Mouse (Mus musculus) myocyte (in vitro differentiated cells): Measurements from ENCODE around the gene Prkd1. TPM values are rescaled to one million over a fixed set of nuclear protein-coding genes. Genes with fewer than 3 reads are reported as not detected.

Experiments
- H3K27me3 ChIP-seq: one replicate; pipeline ENCODE4 v1.6.1; 2011; ENCODE audit not compliant: control insufficient read depth, insufficient read depth, insufficient read length
- H3K36me3 ChIP-seq: one replicate; pipeline ENCODE4 v1.6.1; 2011; ENCODE audit not compliant: control insufficient read depth, insufficient read depth
- H3K4me2 ChIP-seq: one replicate; pipeline ENCODE4 v1.6.1; 2011; ENCODE audit warnings: low read depth, control low read depth
- H3K4me3 ChIP-seq: one replicate; pipeline ENCODE4 v1.5.1; 2011; ENCODE audit warnings: mild to moderate bottlenecking, control low read depth, moderate library complexity
- H3K79me2 ChIP-seq: one replicate; pipeline ENCODE4 v1.6.1; 2011; ENCODE audit not compliant: control insufficient read depth, insufficient read depth
- H3ac ChIP-seq: one replicate; pipeline ENCODE4 v1.6.1; 2011; ENCODE audit not compliant: control insufficient read depth, insufficient read length
- CEBPB ChIP-seq: IDR thresholded peaks from 2 replicates; pipeline ENCODE4 v1.6.1; 2011; ENCODE audit warnings: mild to moderate bottlenecking, moderate library complexity; ENCODE audit not compliant: poor library complexity, insufficient read depth, severe bottlenecking
- E2F4 ChIP-seq: IDR thresholded peaks from one replicate; pipeline ENCODE4 v1.6.1; 2011; ENCODE audit warnings: mild to moderate bottlenecking, control low read depth, moderate library complexity; ENCODE audit not compliant: insufficient read depth
- MAX ChIP-seq: IDR thresholded peaks from one replicate; pipeline ENCODE4 v1.6.1; 2011; ENCODE audit warnings: low read depth, mild to moderate bottlenecking, control low read depth
- MYOD1 ChIP-seq, 3 experiments: IDR thresholded peaks; one replicate each; pipeline ENCODE4 v1.6.1; 2011; ENCODE audit warnings: control low read depth in 2 of 3, low read depth in 2 of 3, mild to moderate bottlenecking in 2 of 3, moderate library complexity in 1 of 3; ENCODE audit not compliant: insufficient read length in 2 of 3, control insufficient read depth in 1 of 3
- MYOG ChIP-seq, 3 experiments: IDR thresholded peaks; one replicate each; pipeline ENCODE4 v1.6.1; 2011; ENCODE audit warnings: control low read depth in 2 of 3, low read depth in 2 of 3, mild to moderate bottlenecking in 2 of 3; ENCODE audit not compliant: insufficient read length in 2 of 3, control insufficient read depth in 1 of 3, insufficient read depth in 1 of 3
- POLR2A ChIP-seq: IDR thresholded peaks from one replicate; pipeline ENCODE4 v1.6.1; 2011; ENCODE audit warnings: low read depth, mild to moderate bottlenecking, control low read depth, moderate library complexity; ENCODE audit not compliant: insufficient read length
- POLR2AphosphoS2 ChIP-seq: IDR thresholded peaks from one replicate; pipeline ENCODE4 v1.6.1; 2011; ENCODE audit warnings: low read depth, control low read depth; ENCODE audit not compliant: insufficient read length
- REST ChIP-seq: IDR thresholded peaks from one replicate; pipeline ENCODE4 v1.6.1; 2011; ENCODE audit warnings: mild to moderate bottlenecking, control low read depth, moderate library complexity; ENCODE audit not compliant: insufficient read depth, insufficient read length
- SRF ChIP-seq: IDR thresholded peaks from one replicate; pipeline ENCODE4 v1.6.1; 2011; ENCODE audit warnings: low read depth; ENCODE audit not compliant: control insufficient read depth, insufficient read length
- TCF12 ChIP-seq: IDR thresholded peaks from one replicate; pipeline ENCODE4 v1.6.1; 2011; ENCODE audit warnings: mild to moderate bottlenecking, control low read depth; ENCODE audit not compliant: poor library complexity, insufficient read depth, severe bottlenecking
- TCF3 ChIP-seq: IDR thresholded peaks from one replicate; pipeline ENCODE4 v1.6.1; 2011; ENCODE audit warnings: low read depth, control low read depth; ENCODE audit not compliant: insufficient read length
- USF1 ChIP-seq: IDR thresholded peaks from one replicate; pipeline ENCODE4 v1.6.1; 2011; ENCODE audit warnings: low read depth, mild to moderate bottlenecking, control low read depth, moderate library complexity
- polyA plus RNA-seq: library from polyadenylated mRNA; unstranded; fragments of >200 nt; fragmentation: generic; extraction: Trizol; gene quantifications from one replicate; pipeline ENCODE4 v1.2.1, GENCODE M21; 2012; ENCODE audit warnings: missing spikeins

Prkd1 gene
- polyA plus RNA-seq, 1 experiment = 0.28 TPM

DNA sequence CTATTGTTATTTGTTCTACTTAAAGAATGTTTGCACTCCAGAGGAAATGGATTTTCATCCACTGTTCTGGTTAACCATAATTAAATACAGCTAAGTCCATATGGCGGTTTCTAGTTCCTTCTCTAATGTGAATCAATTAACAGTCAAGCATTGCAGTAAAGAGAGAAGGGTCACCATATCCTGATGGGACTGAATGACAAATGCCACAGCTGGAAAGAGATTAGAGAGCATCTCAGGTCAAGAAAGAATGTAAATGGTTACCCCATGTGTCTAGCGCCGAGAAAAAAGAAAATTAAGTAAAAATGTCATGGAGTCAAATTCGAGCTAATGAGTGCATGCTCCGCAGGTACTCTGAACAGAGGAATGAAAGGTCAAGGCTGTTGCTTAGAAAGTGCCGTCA is 212.2 kb downstream of the Prkd1 start:
- Histone ChIP-seq H3ac (no peak overlapping the region), H3K4me3 (no peak overlapping the region), H3K4me2 (no peak overlapping the region), H3K79me2 (no peaks in the 10 kb centered on the region), H3K27me3 (no peaks in the 10 kb centered on the region), H3K36me3 (no peaks in the 10 kb centered on the region)
- TF ChIP-seq TCF12 = no peak
- TF ChIP-seq MYOG (IDR thresholded peaks at IDR 0.05; ENCODE audit: control insufficient read depth in 1 of 3, insufficient read depth in 1 of 3, insufficient read length in 2 of 3, low read depth in 2 of 3) = no peak
- TF ChIP-seq MAX = no peak
- no peak for TF ChIP-seq SRF
- no peak for TF ChIP-seq TCF3
- no peak for TF ChIP-seq E2F4
- TF ChIP-seq CEBPB = no peak
- no peak for TF ChIP-seq USF1
- TF ChIP-seq POLR2AphosphoS2 = no peak
- no peak for TF ChIP-seq MYOD1 (IDR thresholded peaks at IDR 0.05; ENCODE audit: control insufficient read depth in 1 of 3, insufficient read length in 2 of 3, low read depth in 2 of 3)
- no peak for TF ChIP-seq REST
- TF ChIP-seq POLR2A = no peak

DNA sequence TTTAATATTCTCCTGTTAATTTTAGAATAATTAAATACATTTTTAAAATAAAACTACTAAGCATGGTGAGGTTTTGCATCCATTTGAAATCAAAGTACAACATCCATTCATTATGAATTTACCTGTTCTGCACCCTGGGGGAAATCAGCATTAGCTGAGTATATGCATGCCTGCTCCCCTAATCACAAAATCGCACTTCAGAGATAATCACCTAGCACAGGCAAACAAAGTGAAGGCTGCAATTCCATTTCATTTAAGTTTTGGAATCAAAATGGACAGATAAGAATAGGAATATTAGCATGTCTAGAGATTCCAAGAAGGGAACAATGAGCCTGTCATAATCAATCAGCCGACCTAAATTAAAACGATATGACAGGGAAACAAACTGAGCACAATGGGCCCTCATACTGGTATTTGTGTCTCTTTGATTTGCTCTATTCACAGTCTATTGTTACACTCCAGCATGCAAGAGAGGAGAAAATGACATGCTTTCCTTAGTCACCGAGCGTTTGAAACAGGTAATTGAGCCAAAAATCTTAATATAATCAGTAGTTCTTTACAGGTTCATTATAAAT is 218.7 kb downstream of the Prkd1 start:
- H3K36me3 ChIP-seq = no peaks in the 10 kb centered on the region
- no peaks in the 10 kb centered on the region for H3K79me2 ChIP-seq
- TF ChIP-seq MYOD1 (IDR thresholded peaks at IDR 0.05; ENCODE audit: control insufficient read depth in 1 of 3, insufficient read length in 2 of 3, low read depth in 2 of 3) = no peak
- no peak overlapping the region for H3K4me3 ChIP-seq
- no peak overlapping the region for H3K4me2 ChIP-seq
- H3ac ChIP-seq = no peak overlapping the region
- no peaks in the 10 kb centered on the region for H3K27me3 ChIP-seq

DNA sequence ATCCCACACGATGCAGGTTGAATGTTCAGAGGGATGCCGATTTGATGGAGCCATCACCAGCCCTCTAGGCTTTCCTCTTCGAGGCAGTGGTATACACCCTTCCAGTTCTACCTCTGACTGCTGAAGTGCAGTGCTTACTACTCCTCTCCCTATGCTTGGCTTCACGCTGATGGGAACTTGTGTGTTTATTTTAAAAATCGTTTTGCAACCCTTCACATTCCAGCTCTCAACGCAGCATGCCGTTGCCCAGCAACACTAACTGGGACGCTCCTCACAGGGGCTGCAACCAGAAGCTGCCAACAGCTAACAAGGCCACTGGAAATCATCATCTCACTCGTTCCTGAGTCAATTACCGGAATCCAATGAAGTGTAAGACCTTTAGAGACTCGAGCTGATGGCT is 296.5 kb downstream of the Prkd1 start:
- Histone ChIP-seq H3K27me3 (no peaks in the 10 kb centered on the region), H3K4me3 (no peak overlapping the region), H3K36me3 (no peaks in the 10 kb centered on the region), H3K4me2 (no peak overlapping the region), H3ac (no peak overlapping the region), H3K79me2 (no peaks in the 10 kb centered on the region)
- no peak for TF ChIP-seq SRF
- TF ChIP-seq MYOD1 (IDR thresholded peaks at IDR 0.05; ENCODE audit: control insufficient read depth in 1 of 3, insufficient read length in 2 of 3, low read depth in 2 of 3) = no peak
- TF ChIP-seq CEBPB = no peak
- no peak for TF ChIP-seq MYOG (IDR thresholded peaks at IDR 0.05; ENCODE audit: control insufficient read depth in 1 of 3, insufficient read depth in 1 of 3, insufficient read length in 2 of 3, low read depth in 2 of 3)
- no peak for TF ChIP-seq E2F4
- no peak for TF ChIP-seq MAX
- TF ChIP-seq TCF3 = no peak
- TF ChIP-seq REST = no peak
- TF ChIP-seq POLR2AphosphoS2 = no peak

DNA sequence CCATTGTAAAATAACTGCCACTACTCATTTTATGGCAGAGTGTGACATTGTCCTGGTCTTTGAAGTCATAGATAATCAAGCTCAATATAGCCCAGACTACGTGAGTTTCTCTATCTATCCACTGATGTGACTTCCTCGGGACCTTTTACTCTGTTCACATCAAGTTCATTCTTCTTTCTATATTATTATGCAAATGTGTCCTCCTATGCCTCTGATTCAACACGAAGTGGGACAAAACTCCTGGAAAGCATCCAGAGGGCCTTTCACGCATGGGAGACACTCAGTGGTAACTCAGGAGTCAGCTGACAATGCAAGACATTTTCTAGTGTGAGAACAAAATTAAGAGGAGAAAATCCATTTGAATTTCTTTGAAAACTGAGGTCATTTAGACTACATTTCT is 315.7 kb downstream of the Prkd1 start:
- H3K27me3 ChIP-seq = no peaks in the 10 kb centered on the region
- no peak overlapping the region for H3K4me3 ChIP-seq
- H3K79me2 ChIP-seq = no peaks in the 10 kb centered on the region
- H3K36me3 ChIP-seq = no peaks in the 10 kb centered on the region
- H3K4me2 ChIP-seq = no peak overlapping the region
- H3ac ChIP-seq = no peak overlapping the region
- no peak for TF ChIP-seq SRF
- TF ChIP-seq MAX = no peak
- TF ChIP-seq TCF3 = no peak
- no peak for TF ChIP-seq CEBPB
- no peak for TF ChIP-seq USF1
- TF ChIP-seq TCF12 = no peak
- no peak for TF ChIP-seq MYOD1 (IDR thresholded peaks at IDR 0.05; ENCODE audit: control insufficient read depth in 1 of 3, insufficient read length in 2 of 3, low read depth in 2 of 3)
- TF ChIP-seq MYOG (IDR thresholded peaks at IDR 0.05; ENCODE audit: control insufficient read depth in 1 of 3, insufficient read depth in 1 of 3, insufficient read length in 2 of 3, low read depth in 2 of 3) = no peak
- no peak for TF ChIP-seq REST
- no peak for TF ChIP-seq POLR2AphosphoS2
- TF ChIP-seq POLR2A = no peak
- TF ChIP-seq E2F4 = no peak

DNA sequence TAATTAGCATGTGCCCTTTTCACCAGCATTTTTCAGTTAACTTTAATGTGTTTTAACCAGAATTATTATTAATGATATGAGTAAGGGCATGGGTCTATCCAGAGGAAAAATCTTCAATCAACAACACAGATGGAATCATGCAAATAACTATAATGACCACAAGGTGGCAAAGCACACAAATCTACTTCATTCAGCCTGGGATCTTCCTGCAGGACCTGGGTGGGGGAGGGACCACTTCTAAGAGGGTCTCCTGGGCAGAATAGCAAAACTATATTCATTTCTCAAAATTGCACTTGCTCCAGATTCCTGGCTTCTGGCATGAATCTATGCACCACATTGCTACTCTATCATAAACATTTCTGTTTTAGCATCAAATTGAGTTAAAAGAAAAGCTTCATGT is 334.3 kb downstream of the Prkd1 start:
- H3K27me3 ChIP-seq = no peaks in the 10 kb centered on the region
- H3K4me2 ChIP-seq = no peak overlapping the region
- no peaks in the 10 kb centered on the region for H3K79me2 ChIP-seq
- no peak overlapping the region for H3ac ChIP-seq
- TF ChIP-seq MYOG (IDR thresholded peaks at IDR 0.05; ENCODE audit: control insufficient read depth in 1 of 3, insufficient read depth in 1 of 3, insufficient read length in 2 of 3, low read depth in 2 of 3) (no peak), MYOD1 (IDR thresholded peaks at IDR 0.05; ENCODE audit: control insufficient read depth in 1 of 3, insufficient read length in 2 of 3, low read depth in 2 of 3) (no peak), E2F4 (no peak), CEBPB (no peak), POLR2AphosphoS2 (no peak)
- H3K36me3 ChIP-seq = no peaks in the 10 kb centered on the region
- H3K4me3 ChIP-seq = no peak overlapping the region
